Mouse (Mus musculus) heart, postnatal 0 days (tissue): ENCODE measurements at regions not wholly inside any gene's neighbourhood (a gene's known extent, or its start where the extent isn't known, plus 50 kb on each side); places are given as distances from the start of the nearest gene placed in this dataset.
A peak's percentile ranks its signal among the peaks of the same experiment; 100 is the strongest.

Experiments
- ATAC-seq: fragments of 200-750 bp; cut with Nextera tagmentation; 2 replicates; pipeline ENCODE4 v1.8.0; 2017; ENCODE audit warnings: low read depth, moderate number of reproducible peaks, moderate library complexity; ENCODE audit not compliant: insufficient read depth
- DNase-seq: peaks from one replicate; pipeline ENCODE4 v3.0.0-alpha.2; 2016; ENCODE audit warnings: low spot score
- H3K27ac ChIP-seq: fragments of 300-500 bp; sonication (generic); 2 replicates; pipeline ENCODE4 v1.5.1; 2014; ENCODE audit warnings: low read depth, mild to moderate bottlenecking
- H3K27me3 ChIP-seq: fragments of 300-500 bp; sonication (generic); 2 replicates; pipeline ENCODE4 v1.6.1; 2014; ENCODE audit warnings: low read length, mixed read lengths; ENCODE audit not compliant: control insufficient read depth, insufficient read depth
- H3K36me3 ChIP-seq: fragments of 300-500 bp; sonication (generic); replicated peaks from 2 replicates; pipeline ENCODE4 v1.6.1; 2014; ENCODE audit warnings: low read length, mixed read lengths; ENCODE audit not compliant: control insufficient read depth, insufficient read depth
- H3K4me1 ChIP-seq: fragments of 300-500 bp; sonication (generic); 2 replicates; pipeline ENCODE4 v1.6.1; 2014; ENCODE audit warnings: antibody characterized with exemption; ENCODE audit not compliant: control insufficient read depth, insufficient read depth
- H3K4me2 ChIP-seq: fragments of 300-500 bp; sonication (generic); 2 replicates; pipeline ENCODE4 v1.6.1; 2014; ENCODE audit warnings: low read depth, mild to moderate bottlenecking, low read length, moderate library complexity
- H3K4me3 ChIP-seq: fragments of 300-500 bp; sonication (generic); 2 replicates; pipeline ENCODE4 v1.5.1; 2014; ENCODE audit warnings: low read depth, low read length
- H3K9ac ChIP-seq: fragments of 300-500 bp; sonication (generic); replicated peaks from 2 replicates; pipeline ENCODE4 v1.6.1; 2014; ENCODE audit warnings: low read depth, low read length, mixed read lengths
- H3K9me3 ChIP-seq: fragments of 300-500 bp; sonication (generic); replicated peaks from 2 replicates; pipeline ENCODE4 v1.6.1; 2016; ENCODE audit warnings: low read length; ENCODE audit not compliant: control insufficient read depth
- CTCF ChIP-seq: IDR thresholded peaks from 2 replicates; pipeline ENCODE4 v1.5.1; 2016; ENCODE audit warnings: antibody characterized with exemption, control low read depth, low read depth
- EP300 ChIP-seq: IDR thresholded peaks from 2 replicates; pipeline ENCODE4 v1.6.1; 2016; ENCODE audit warnings: antibody characterized with exemption, low read depth
- WGBS: fragments of 180-500 bp; shearing (Covaris S2); extraction: QIAGEN DNeasy Blood & Tissue Kit; methylation state at CpG from one replicate; pipeline ENCODE4 v1.1.7; 2014; 5-methylcytosine and 5-hydroxymethylcytosine counted together

- no peak overlapping the region for H3K4me3 ChIP-seq
- DNase-seq, result no peak
- H3K4me2 ChIP-seq, result no peak overlapping the region
- H3K27me3 ChIP-seq, result no peaks in the 10 kb centered on the region
- TF ChIP-seq CTCF (no peak), EP300 (no peak)
- no peak overlapping the region for H3K9ac ChIP-seq
- H3K9me3 ChIP-seq, result no peaks in the 10 kb centered on the region
- 31% methylated on average over 5 of the region's 5 CpGs for WGBS
- H3K36me3 ChIP-seq, result no peaks in the 10 kb centered on the region
- H3K4me1 ChIP-seq, result no peaks in the 10 kb centered on the region
- no peak for ATAC-seq
- no peak overlapping the region for H3K27ac ChIP-seq
Observed at GRCm38 (mm10) chr2:18617520-18617919, 54.7 kb upstream of the Commd3 start.

GRCm38 (mm10) chr2:18609868-18610185, 62.4 kb upstream of the Commd3 start:
- TF ChIP-seq EP300, result no peak
- no peak for TF ChIP-seq CTCF
- no peak overlapping the region for H3K27ac ChIP-seq
- no peak overlapping the region for H3K9ac ChIP-seq
- 0 out of 2 replicates have a peak, but pooled peaks cover 8% of the 10 kb centered on the region for H3K4me1 ChIP-seq
- H3K36me3 ChIP-seq, result no peaks in the 10 kb centered on the region
- H3K4me3 ChIP-seq, result peak overlapping the region; percentile 53
- WGBS, result 19% methylated on average over 10 of the region's 10 CpGs
- no peaks in the 10 kb centered on the region for H3K9me3 ChIP-seq
- ATAC-seq (no peak), DNase-seq (no peak)
- H3K4me2 ChIP-seq, result peak overlapping the region; percentile 80
- H3K27me3 ChIP-seq, result peaks cover 21% of the 10 kb centered on the region; the same call in 1 of the 2 replicates

- Histone ChIP-seq H3K27me3 (peaks cover 21% of the 10 kb centered on the region; the same call in 1 of the 2 replicates), H3K9me3 (no peaks in the 10 kb centered on the region), H3K27ac (no peak overlapping the region), H3K4me2 (peak overlapping the region; percentile 80), H3K36me3 (no peaks in the 10 kb centered on the region), H3K9ac (peak overlapping the region; percentile 48), H3K4me1 (0 out of 2 replicates have a peak, but pooled peaks cover 8% of the 10 kb centered on the region), H3K4me3 (peak overlapping the region; percentile 53)
- no peak for DNase-seq
- no peak for TF ChIP-seq CTCF
- no peak for TF ChIP-seq EP300
- peak; percentile 47 for ATAC-seq
- WGBS, result 1% methylated on average over 51 of the region's 51 CpGs
Observed at GRCm38 (mm10) chr2:18609075-18609867, 62.9 kb upstream of the Commd3 start.

- ATAC-seq (peak; percentile 78), DNase-seq (peak; percentile 36)
- Histone ChIP-seq H3K27ac (0 out of 2 replicates have a peak overlapping the region, but pooled peaks have one; percentile 13), H3K27me3 (peaks cover 21% of the 10 kb centered on the region; the same call in 1 of the 2 replicates), H3K36me3 (no peaks in the 10 kb centered on the region), H3K9ac (peak overlapping the region; percentile 48), H3K9me3 (no peaks in the 10 kb centered on the region), H3K4me2 (peak overlapping the region; percentile 80), H3K4me3 (peak overlapping the region; percentile 53), H3K4me1 (0 out of 2 replicates have a peak, but pooled peaks cover 8% of the 10 kb centered on the region)
- no peak for TF ChIP-seq CTCF
- TF ChIP-seq EP300, result no peak
- WGBS, result under 1% methylated on average over 29 of the region's 29 CpGs
Observed at GRCm38 (mm10) chr2:18608260-18609074, 63.7 kb upstream of the Commd3 start.

- 2% methylated on average over 14 of the region's 14 CpGs for WGBS
- H3K4me3 ChIP-seq, result peak overlapping the region; percentile 53
- no peaks in the 10 kb centered on the region for H3K36me3 ChIP-seq
- 0 out of 2 replicates have a peak, but pooled peaks cover 8% of the 10 kb centered on the region for H3K4me1 ChIP-seq
- no peak for DNase-seq
- peak overlapping the region; percentile 48 for H3K9ac ChIP-seq
- H3K27ac ChIP-seq, result 0 out of 2 replicates have a peak overlapping the region, but pooled peaks have one; percentile 13
- H3K4me2 ChIP-seq, result peak overlapping the region; percentile 80
- TF ChIP-seq EP300, result no peak
- TF ChIP-seq CTCF, result no peak
- H3K27me3 ChIP-seq, result peaks cover 21% of the 10 kb centered on the region; the same call in 1 of the 2 replicates
- ATAC-seq, result no peak
- no peaks in the 10 kb centered on the region for H3K9me3 ChIP-seq
Observed at GRCm38 (mm10) chr2:18607586-18608259, 64.5 kb upstream of the Commd3 start.
